Mouse (Mus musculus) neural tube, embryonic 10.5 days (tissue): ENCODE results near the gene Cnksr2.

ENCODE experiments used
- DNase-seq: peaks from one replicate; pipeline ENCODE4 v3.0.0-alpha.2; 2017; ENCODE audit warnings: low spot score; ENCODE audit errors: extremely low spot score

The Cnksr2 gene

DNA sequence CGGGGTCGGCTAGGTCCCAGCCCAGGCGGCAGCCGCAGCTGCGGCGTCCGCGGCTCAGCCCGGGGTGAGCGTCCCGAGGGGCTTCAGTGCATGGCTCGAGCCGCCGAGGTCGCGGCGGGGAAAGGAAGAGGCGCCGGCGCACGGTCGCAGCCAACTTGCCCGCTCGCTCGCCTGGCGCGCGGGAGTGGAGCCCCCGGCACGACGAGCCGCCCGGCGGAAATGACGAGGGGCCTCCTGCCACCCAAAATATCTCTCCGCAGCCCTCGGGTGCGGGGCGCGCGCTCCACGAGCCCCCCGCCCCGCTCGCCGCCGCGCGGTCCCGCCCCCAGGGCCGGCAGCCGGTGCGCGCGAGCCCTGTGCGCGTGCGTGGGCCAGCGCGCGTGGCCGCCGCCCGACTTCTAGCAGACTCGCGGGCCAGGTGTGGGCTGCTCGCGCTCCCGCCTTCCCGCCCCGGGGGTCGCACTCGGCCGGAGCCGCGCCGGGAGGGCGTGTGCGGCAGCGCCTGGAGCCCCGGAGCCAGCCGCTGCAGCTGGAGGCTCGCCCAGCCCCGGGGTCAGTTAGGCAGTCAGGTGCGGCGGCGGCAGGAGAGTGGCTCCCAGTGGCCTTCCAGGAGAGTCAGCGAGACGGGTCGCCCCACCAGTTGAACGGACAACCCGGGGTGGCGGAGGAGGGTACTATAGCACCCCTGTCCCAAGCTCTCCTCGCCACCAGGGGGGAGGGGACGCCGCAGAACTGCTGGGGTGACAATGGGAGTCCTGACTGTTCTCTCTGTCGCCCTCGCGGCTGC, at the start of gene Cnksr2:
Gene Cnksr2 (minus strand): TSS at position 238 of the 787 bp plus-strand sequence.
- DNase-seq = peak; percentile 60

DNA sequence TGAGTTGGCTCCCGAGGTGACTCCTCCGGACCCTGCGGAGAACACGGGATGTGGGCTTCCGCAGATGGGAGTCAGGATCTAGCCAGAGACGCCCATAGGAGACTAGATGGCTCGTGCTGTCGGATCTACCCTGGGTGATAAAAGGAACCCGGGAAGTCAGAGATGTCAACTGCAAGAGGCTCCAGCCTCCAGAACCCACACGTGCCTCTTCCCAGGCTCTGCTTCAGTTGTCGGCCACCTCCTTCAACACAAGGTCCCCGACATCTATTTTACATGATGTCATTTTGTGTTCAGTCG, 698 bp upstream of the Cnksr2 start:
- no peak for DNase-seq

GRCm38 (mm10) chrX:158042255-158043056, 638 bp downstream of the Cnksr2 start:
- peak; percentile 52 for DNase-seq

DNA sequence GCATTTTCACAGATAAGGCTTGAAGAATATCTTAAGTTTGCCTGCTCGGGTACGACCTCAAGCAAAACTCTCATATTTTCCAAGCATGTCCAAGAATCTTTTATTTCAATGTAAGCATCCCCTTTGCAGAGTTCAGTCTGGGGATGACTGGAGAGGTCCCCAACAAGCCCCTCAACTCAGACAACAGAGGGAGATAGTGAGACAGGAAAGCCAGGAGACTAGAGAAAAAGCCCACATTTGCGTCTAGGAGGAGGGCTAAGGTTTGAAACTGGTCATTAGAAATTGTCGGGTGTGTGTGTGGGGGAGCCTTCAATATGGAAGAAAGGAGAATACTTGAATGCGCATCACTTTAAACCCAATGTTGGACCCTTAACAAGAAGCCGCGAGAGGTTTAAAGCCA, 1.4 kb downstream of the Cnksr2 start:
- no peak for DNase-seq

- no peak for DNase-seq
These were observed 91.4 kb downstream of the Cnksr2 start for GRCm38 (mm10) chrX:157951698-157952097.

- DNase-seq = no peak
These were observed 93.8 kb downstream of the Cnksr2 start for GRCm38 (mm10) chrX:157949256-157949655.

DNA sequence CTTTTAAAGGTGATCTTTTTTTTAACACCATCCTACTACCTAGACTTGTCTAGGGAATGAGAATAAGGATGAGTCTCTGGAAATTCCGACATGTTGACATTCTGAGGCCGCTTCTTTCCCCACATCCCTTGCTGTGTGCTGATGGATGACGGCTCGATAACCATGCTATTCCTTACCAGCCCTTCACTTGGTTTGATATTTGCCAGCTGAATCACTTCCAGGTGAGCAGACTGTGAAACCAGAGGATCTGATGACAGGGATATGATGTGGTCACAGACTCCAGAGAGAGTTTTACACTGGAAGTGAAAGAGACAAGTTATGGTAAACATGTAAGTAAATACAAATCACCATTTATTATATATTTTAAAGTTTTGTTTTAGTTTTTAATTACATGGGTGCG, 98.0 kb downstream of the Cnksr2 start:
- DNase-seq = no peak

DNA sequence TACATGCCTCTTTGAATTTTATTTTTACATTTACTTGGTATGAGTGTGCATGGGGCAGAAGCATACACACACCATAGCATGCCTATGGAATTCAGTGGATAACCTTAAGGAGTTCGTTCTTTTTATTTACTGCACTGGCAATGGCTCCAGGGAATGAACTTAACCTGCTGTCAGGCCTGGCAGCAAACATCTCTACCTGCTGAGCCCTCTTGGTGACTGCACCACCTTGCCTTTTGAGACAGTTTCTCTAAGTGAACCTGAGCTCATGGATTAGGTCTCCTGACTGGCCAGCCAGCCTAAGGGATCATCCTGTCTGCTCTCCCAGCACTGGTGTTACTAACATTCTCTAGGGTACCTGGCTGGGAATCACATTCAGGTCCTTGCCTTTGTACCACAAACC, 106.5 kb downstream of the Cnksr2 start:
- no peak for DNase-seq

DNA sequence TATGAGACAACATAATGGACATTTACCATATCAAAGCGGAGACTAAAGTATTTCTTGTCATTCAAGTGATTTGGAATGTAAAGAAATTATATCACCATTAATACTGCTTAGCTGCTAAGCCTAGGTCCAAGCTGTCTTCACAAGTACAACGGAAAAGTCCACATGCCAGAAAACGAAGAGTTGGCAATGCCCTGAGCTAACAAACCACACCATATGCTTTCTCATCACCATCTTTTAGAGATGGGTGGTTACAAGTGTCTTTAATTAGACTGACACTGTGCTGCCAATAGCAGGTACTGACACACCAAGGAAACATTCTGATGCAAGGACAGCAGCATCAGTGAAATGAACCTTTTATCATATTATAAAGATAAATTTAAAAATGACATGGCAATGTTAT, 123.0 kb downstream of the Cnksr2 start:
- no peak for DNase-seq

DNA sequence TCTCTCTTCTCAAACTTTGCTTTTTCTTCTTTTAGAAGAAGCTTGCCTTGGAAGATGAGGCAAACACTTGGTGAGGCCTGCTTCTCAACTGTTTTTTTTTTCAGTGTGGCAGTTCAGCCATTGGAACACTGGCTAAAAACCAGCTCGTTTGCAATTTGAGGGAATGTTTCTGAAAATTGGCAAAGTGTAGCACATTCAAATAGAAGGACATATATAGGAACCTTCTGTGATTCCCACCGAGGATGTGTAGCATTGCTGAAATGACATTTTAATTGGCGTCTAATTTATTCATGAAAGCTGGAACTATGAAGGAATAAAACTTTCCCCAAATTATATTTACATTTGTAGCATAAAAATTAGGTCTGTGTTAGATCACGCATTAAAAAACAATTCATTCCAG, 213.1 kb downstream of the Cnksr2 start:
- no peak for DNase-seq

DNA sequence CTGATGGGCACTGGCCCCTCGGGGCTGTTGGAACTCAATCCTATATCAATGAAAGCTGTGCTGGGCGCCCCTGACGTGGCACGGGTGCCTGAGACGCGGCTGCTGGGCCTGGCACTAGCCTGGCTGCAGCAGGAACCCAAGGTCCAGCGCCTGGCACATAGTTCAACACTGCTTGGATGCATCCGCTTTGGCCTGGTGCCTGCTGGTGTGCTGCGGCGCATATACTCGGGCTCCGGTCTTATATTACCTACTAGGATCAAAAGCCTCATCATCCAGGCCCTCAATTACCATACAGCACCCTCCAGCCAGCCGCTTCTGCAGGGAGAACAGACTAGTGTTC, 224.2 kb downstream of the Cnksr2 start:
- no peak for DNase-seq

GRCm38 (mm10) chrX:157818207-157818920, 224.7 kb downstream of the Cnksr2 start, which contains the start of gene Klhl34:
Klhl34 (plus strand) TSS chrX:157818435.
- DNase-seq = peak; percentile 30

DNA sequence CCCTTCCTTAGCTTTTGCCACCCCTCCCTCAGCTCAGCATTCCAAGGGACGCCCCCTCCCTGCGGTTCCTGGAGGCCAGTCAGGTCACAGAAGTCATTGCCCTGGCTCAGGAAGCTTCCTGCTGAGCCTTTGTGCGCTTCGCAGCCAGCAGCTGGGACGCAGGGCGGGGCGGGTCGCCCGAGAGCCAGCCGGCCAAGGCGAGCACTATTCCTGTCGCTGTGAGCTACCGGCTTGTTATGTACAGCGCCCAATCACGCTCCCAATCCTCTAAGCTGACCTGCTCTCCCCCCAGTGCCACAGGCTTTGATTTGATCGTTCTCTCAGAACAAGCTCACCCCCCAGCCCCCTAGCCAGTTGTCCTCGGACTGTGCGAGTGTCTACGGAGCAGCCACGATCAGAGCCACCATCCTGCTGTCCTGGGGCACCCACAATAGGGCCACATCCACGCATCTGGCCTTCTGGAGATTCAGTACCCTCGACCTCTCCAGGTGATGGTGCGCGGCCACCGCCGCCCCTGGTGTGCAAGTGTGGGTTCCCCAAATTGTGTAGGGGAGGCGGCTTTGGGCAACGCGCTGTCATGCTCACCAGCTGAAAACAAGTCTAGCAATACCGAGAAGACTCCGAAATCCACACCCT, 225.4 kb downstream of the Cnksr2 start:
- peak; percentile 59 for DNase-seq

GRCm38 (mm10) chrX:157809721-157810120, 233.4 kb downstream of the Cnksr2 start:
- no peak for DNase-seq

- no peak for DNase-seq
These were observed 241.4 kb downstream of the Cnksr2 start for GRCm38 (mm10) chrX:157801669-157802068.
